Mouse (Mus musculus) intestine, embryonic 14.5 days (tissue): ENCODE results near the gene Vps9d1. TPM values are rescaled to one million over a fixed set of nuclear protein-coding genes. Genes with fewer than 3 reads are reported as not detected.
"Not testable (repeated sequence)": the region's sequence is repeated elsewhere in the genome, so short reads cannot be mapped to it uniquely, and the experiment has no call there.

ENCODE experiments used
- ATAC-seq: fragments of 200-750 bp; cut with Nextera tagmentation; replicated peaks from 2 replicates; pipeline ENCODE4 v1.8.0; 2017; ENCODE audit warnings: low read depth, moderate number of reproducible peaks, moderate TSS enrichment, moderate library complexity; ENCODE audit not compliant: low FRiP score, low TSS enrichment
- DNase-seq: peaks from one replicate; pipeline ENCODE4 v3.0.0-alpha.2; 2018; ENCODE audit warnings: low spot score
- H3K27ac ChIP-seq: fragments of 300-500 bp; sonication (generic); 2 replicates; pipeline ENCODE4 v1.5.1; 2014; ENCODE audit warnings: low read depth, mild to moderate bottlenecking, control low read depth
- H3K27me3 ChIP-seq: fragments of 300-500 bp; sonication (generic); replicated peaks from 2 replicates; pipeline ENCODE4 v1.6.1; 2014; ENCODE audit warnings: low read length, control low read depth; ENCODE audit not compliant: control insufficient read depth, insufficient read depth
- H3K36me3 ChIP-seq: fragments of 300-500 bp; sonication (generic); 2 replicates; pipeline ENCODE4 v1.6.1; 2014; ENCODE audit warnings: low read length, control low read depth; ENCODE audit not compliant: control insufficient read depth, insufficient read depth
- H3K4me1 ChIP-seq: fragments of 300-500 bp; sonication (generic); replicated peaks from 2 replicates; pipeline ENCODE4 v1.6.1; 2014; ENCODE audit warnings: low read length, control low read depth, mixed read lengths; ENCODE audit not compliant: control insufficient read depth, insufficient read depth
- H3K4me2 ChIP-seq: fragments of 300-500 bp; sonication (generic); 2 replicates; pipeline ENCODE4 v1.6.1; 2014; ENCODE audit warnings: low read length
- H3K4me3 ChIP-seq: fragments of 300-500 bp; sonication (generic); 2 replicates; pipeline ENCODE4 v1.5.1; 2014; ENCODE audit warnings: low read depth, low read length, control low read depth, mixed read lengths
- H3K9ac ChIP-seq: fragments of 300-500 bp; sonication (generic); 2 replicates; pipeline ENCODE4 v1.6.1; 2014; ENCODE audit warnings: mild to moderate bottlenecking, low read length
- H3K9me3 ChIP-seq: fragments of 300-500 bp; sonication (generic); 2 replicates; pipeline ENCODE4 v1.6.1; 2016; ENCODE audit warnings: low read length, control low read depth; ENCODE audit not compliant: control insufficient read depth
- WGBS: fragments of 180-500 bp; shearing (Covaris S2); extraction: QIAGEN DNeasy Blood & Tissue Kit; methylation state at CpG from one replicate; pipeline ENCODE4 v1.1.7; 2014; 5-methylcytosine and 5-hydroxymethylcytosine counted together
- polyA plus RNA-seq: library from polyadenylated mRNA; unstranded; fragments of >200 nt; fragmentation: Nextera tagmentation; extraction: Ambion mirVana; gene quantifications from 2 replicates; pipeline ENCODE4 v1.2.1, GENCODE M21; 2014

Vps9d1 gene
- polyA plus RNA-seq, 1 experiment from 2014 or later, result 23.2 TPM

DNA sequence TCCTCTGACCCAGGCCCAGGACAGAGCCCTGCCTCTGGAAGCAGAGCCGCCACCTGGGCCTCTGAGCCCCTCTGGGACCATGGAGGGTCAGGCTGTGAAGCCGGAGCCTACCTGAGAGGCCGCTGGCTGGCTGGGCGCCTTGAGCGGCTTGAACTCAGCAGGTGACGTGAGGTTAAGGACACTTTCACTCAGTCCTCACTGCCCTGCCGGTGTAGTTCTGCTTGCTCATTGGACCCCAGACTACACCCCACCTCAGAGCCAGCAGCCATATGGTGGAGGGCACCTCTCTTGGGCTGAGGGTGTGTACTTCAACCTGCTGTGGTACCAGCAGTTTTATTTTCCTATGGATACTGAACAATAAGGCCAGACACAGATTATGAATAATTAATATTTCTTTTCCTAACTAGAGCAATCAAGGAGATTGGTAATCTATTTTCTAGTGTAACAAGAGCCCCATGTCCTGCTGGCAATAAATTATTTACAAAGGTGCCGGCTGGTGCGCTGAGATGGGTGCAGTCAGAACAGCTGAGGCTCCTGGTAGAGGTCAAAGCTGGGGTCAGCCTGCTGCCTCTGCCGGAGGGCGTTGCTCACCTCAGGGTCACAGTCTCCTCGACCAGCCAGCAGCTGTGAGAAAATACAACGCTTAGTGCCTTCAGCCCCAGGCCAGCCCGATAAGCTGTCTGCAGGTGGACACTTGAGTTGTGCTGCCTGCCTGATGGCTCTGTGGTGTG is 13.9 kb upstream of the Vps9d1 start:
- Histone ChIP-seq H3K27ac (no peak overlapping the region), H3K36me3 (peaks cover 77% of the 10 kb centered on the region), H3K4me2 (no peak overlapping the region), H3K27me3 (no peaks in the 10 kb centered on the region), H3K9me3 (no peaks in the 10 kb centered on the region), H3K4me3 (no peak overlapping the region), H3K9ac (no peak overlapping the region), H3K4me1 (no peaks in the 10 kb centered on the region)
- ATAC-seq (no peak), DNase-seq (no peak)
- 70% methylated on average over 14 of the region's 14 CpGs for WGBS

DNA sequence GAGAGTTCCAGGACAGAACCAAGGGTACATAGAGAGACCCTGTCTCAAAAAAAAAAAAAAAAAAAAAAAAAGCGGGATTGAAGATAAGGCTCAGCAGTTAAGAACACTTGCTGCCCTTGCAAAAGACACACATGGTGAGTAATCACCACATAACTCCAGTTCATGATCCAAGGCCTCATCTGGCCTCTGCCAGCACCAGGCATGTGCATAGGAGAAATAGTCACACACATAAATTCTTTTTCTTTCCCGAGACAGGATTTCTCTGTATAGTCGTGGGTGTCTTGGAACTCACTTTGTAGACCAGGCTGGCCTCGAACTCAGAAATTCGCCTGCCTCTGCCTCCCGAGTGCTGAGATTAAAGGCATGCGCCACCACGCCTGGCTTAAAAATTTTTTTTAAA is 3.4 kb upstream of the Vps9d1 start:
- DNase-seq, H3K27ac ChIP-seq, H3K9me3 ChIP-seq, H3K4me2 ChIP-seq, H3K27me3 ChIP-seq, H3K9ac ChIP-seq, ATAC-seq, H3K4me3 ChIP-seq: not testable (repeated sequence)
- 89% methylated on average over 8 of the region's 8 CpGs for WGBS
- Histone ChIP-seq H3K4me1 (peaks cover 18% of the 10 kb centered on the region), H3K36me3 (peaks cover 56% of the 10 kb centered on the region)

- Histone ChIP-seq H3K27ac (no peak overlapping the region), H3K4me2 (no peak overlapping the region), H3K9me3 (no peaks in the 10 kb centered on the region), H3K4me3 (no peak overlapping the region), H3K27me3 (no peaks in the 10 kb centered on the region), H3K36me3 (peaks cover 51% of the 10 kb centered on the region), H3K4me1 (peaks cover 21% of the 10 kb centered on the region), H3K9ac (no peak overlapping the region)
- ATAC-seq, result no peak
- no peak for DNase-seq
- WGBS, result 84% methylated on average over 3 of the region's 3 CpGs
Observed at GRCm38 (mm10) chr8:123257114-123257513, 3.0 kb upstream of the Vps9d1 start.

DNA sequence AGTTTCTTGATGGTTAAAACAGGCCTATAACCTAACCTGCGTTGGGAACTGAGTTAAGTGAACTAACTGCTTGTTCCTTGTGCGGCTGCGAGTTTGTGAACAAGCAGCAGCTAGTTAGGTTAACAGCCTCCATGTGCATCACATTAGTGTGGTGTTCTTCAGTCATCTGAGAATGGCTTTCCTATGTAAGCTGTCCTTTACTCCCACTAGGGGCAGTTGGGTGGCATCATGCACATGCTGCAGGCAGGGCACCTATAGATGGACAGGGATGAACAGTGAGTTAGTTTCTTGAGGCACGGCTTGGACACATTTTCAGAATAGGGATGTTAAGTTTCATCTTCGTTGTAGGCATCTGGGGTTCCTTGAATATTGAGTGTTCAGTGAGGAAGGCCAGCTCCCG is 1.0 kb upstream of the Vps9d1 start:
- Histone ChIP-seq H3K4me2 (peak overlapping the region; percentile 95), H3K4me1 (peaks cover 21% of the 10 kb centered on the region), H3K27ac (no peak overlapping the region), H3K4me3 (peak overlapping the region; percentile 98), H3K9me3 (no peaks in the 10 kb centered on the region), H3K36me3 (peaks cover 54% of the 10 kb centered on the region), H3K27me3 (no peaks in the 10 kb centered on the region), H3K9ac (peak overlapping the region; percentile 82)
- DNase-seq, result no peak
- 61% methylated on average over 6 of the region's 6 CpGs for WGBS
- no peak for ATAC-seq

DNA sequence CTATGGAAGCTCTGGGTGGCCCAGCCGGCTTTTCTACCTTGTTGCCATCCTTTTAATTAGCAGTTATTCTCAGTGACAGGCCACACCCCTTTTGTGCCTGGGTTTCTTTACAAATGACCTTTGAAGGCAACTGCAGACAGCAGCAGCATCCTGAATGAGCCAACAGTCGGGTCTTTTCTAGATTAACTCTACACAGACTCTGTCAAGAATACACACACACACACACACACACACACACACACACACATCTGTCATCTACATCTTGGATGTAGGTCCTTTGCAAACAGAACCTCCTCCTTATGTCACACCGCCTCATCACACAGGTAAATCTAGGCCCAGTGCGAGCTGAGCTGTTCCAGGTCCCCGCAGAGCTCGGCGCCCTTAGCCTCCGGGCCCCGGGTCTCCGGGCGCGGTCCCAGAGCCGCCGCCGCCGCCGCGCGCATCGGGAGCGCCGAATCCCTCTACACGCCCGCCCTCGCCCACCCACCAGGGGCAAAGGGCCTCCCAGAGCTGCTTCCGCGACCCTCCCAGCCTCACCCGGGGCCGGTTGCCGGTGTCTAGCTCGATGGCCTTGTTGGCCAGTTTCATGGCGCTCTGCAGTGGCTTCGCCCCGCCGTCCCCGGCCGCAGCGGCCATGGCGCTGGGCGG is 573 bp downstream of the Vps9d1 start:
- Histone ChIP-seq H3K36me3 (peaks cover 56% of the 10 kb centered on the region), H3K4me2 (peak overlapping the region; percentile 57), H3K4me1 (peaks cover 21% of the 10 kb centered on the region), H3K27ac (peak overlapping the region; percentile 71), H3K9me3 (no peaks in the 10 kb centered on the region), H3K9ac (peak overlapping the region; percentile 82), H3K27me3 (no peaks in the 10 kb centered on the region), H3K4me3 (peak overlapping the region; percentile 98)
- 1% methylated on average over 38 of the region's 40 CpGs for WGBS
- DNase-seq, result no peak
- ATAC-seq, result peak; percentile 33

GRCm38 (mm10) chr8:123252925-123253324 is 1.2 kb downstream of the Vps9d1 start:
- no peaks in the 10 kb centered on the region for H3K9me3 ChIP-seq
- peak overlapping the region; percentile 57 for H3K4me2 ChIP-seq
- no peaks in the 10 kb centered on the region for H3K27me3 ChIP-seq
- H3K27ac ChIP-seq, result no peak overlapping the region
- no peak for DNase-seq
- peak overlapping the region; percentile 82; the same call in 1 of the 2 replicates for H3K9ac ChIP-seq
- WGBS, result 53% methylated on average over 4 of the region's 4 CpGs
- H3K4me1 ChIP-seq, result peaks cover 21% of the 10 kb centered on the region
- peak overlapping the region; percentile 98 for H3K4me3 ChIP-seq
- no peak for ATAC-seq
- H3K36me3 ChIP-seq, result peaks cover 56% of the 10 kb centered on the region

DNA sequence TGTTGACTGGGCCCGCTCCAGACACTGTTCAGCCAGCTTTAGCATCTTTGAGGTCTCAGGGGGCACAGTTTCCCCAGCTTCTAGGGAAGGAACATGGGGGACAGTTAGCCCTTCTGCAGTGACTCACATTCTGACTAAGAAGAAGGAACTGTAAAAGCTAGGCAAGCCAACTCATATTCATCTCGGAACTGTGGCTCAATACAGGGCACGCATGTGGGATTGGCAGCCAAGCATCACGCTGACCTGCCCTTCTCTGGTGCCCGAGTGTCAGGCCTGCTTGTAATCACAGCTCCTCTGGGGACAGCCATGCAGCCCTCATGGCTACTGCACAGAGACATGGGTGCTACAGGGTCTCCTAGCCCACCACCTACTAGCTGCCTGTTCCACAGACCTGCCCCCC is 3.2 kb downstream of the Vps9d1 start:
- Histone ChIP-seq H3K4me2 (no peak overlapping the region), H3K4me3 (no peak overlapping the region), H3K27me3 (no peaks in the 10 kb centered on the region), H3K4me1 (peaks cover 21% of the 10 kb centered on the region), H3K9ac (no peak overlapping the region), H3K27ac (no peak overlapping the region), H3K36me3 (peaks cover 58% of the 10 kb centered on the region), H3K9me3 (no peaks in the 10 kb centered on the region)
- ATAC-seq (no peak), DNase-seq (no peak)
- WGBS, result 94% methylated on average over 5 of the region's 5 CpGs

DNA sequence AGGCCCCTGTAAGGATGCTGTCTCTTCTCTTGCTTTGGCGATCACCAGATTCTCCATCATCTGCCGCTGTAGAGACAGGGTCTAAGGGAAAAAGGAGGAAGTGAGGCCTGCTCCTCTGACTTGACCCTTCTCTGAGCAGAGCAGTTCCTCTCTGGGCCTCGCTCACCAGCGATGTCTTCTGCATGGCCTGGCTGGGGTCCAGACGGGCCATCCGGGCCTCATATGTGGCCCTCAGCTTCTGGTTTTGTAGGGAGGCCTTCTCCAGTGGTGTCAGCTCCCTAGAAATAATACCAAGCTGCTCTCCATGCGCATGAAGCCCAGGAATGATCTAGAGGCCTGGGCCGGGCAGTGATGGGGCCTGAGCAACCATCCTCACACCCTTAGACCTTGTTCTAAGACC is 5.6 kb downstream of the Vps9d1 start:
- H3K9ac ChIP-seq, result no peak overlapping the region
- peaks cover 79% of the 10 kb centered on the region for H3K36me3 ChIP-seq
- ATAC-seq (no peak), DNase-seq (no peak)
- no peak overlapping the region for H3K4me3 ChIP-seq
- H3K27me3 ChIP-seq, result no peaks in the 10 kb centered on the region
- H3K4me1 ChIP-seq, result peaks cover 11% of the 10 kb centered on the region
- H3K27ac ChIP-seq, result no peak overlapping the region
- no peaks in the 10 kb centered on the region for H3K9me3 ChIP-seq
- H3K4me2 ChIP-seq, result no peak overlapping the region
- WGBS, result 93% methylated on average over 8 of the region's 8 CpGs

DNA sequence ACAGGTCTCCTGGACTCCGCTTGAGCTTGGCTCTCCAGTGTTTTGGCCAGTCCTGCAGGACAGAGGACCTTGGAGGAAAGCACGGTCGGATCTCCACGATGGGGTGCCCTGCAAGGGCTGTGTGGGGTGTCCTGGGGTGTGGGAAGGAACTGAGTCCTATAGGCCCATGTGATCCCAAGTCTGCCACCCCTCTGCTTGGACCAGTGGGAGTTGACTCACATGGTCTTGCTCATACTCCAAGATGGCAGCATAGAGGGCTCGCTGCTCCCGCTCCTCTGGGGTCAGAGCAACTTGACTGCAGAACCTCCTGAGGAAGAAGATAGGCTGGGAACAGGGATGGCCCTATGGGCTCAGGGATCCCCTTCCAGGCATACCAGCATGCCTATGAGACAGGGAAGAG is 6.4 kb downstream of the Vps9d1 start:
- Histone ChIP-seq H3K4me3 (no peak overlapping the region), H3K4me2 (no peak overlapping the region), H3K27me3 (no peaks in the 10 kb centered on the region), H3K27ac (no peak overlapping the region), H3K9ac (no peak overlapping the region), H3K9me3 (no peaks in the 10 kb centered on the region), H3K36me3 (peaks cover 87% of the 10 kb centered on the region), H3K4me1 (peaks cover 4% of the 10 kb centered on the region; the same call in 1 of the 2 replicates)
- ATAC-seq (no peak), DNase-seq (no peak)
- 96% methylated on average over 6 of the region's 6 CpGs for WGBS
